Mouse (Mus musculus) spleen, adult 2 months (tissue): ENCODE data around the gene Agtrap.

ENCODE experiments used
- CTCF ChIP-seq: fragments of 200-500 bp; IDR thresholded peaks from 2 replicates; pipeline ENCODE4 v1.5.1; 2011; ENCODE audit warnings: mild to moderate bottlenecking, inconsistent platforms; ENCODE audit not compliant: insufficient read depth, insufficient read length, insufficient replicate concordance; ENCODE audit errors: extremely low read depth
- POLR2A ChIP-seq: fragments of 200-500 bp; IDR thresholded peaks from 2 replicates; pipeline ENCODE4 v1.6.1; 2011; ENCODE audit warnings: low read depth, low read length, inconsistent platforms

GRCm38 (mm10) chr4:148083176-148083899, 4.5 kb downstream of the Agtrap start:
- TF ChIP-seq CTCF (no peak), POLR2A (no peak)
